Mouse (Mus musculus): Measurements from ENCODE around the gene Dnajb12.

Gene Dnajb12

DNA sequence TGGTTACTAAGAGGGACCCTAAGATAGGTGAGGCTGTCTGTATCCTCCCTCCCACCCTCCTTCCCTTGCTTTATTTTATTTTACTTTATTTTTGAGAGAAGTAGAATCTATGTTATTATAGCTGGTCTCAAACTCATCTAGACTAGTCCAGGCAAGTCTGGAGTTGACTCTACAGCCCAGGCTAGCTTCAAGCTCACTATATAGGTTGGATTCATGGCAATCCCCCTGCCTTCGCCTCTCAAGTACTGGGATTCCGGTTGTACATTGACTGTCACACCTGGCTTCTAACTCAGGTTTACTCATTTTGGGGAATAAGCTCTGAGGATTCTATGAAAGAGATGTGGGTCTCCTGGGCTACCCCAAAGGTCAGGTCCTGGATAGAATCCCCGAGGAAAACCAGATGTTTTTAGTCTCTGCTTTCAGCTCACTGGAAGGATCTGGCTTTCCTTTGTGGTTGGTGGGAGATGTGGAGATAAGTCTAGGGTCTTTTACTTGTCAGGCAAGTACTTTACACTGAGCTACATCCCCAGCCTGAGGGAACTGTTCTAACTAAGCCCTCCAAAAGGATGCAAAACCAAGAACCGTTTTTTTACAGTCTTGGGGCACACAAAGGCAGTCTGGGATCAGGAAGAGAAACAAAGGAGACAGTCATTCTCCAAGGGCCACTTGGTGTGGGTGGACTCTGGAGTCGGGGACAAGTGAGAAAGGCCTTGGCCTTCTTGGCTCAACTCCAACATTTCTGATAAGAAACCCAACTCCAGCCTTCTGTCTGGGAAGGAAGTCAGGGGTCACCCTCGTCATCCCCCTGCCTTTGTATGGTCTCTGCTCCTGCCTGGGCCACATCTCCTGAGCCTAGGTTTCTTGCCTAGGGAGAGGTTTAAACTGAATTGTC, 69.3 kb downstream of the Dnajb12 start:
- no peak for DNase-seq (ENCODE audit: low read depth, low spot score)

All from telencephalon, adult 2 months (tissue).